Mouse (Mus musculus) small intestine, adult 2 months (tissue): ENCODE results near the gene Cnbp. TPM values are rescaled to one million over a fixed set of nuclear protein-coding genes. Genes with fewer than 3 reads are reported as not detected.

ENCODE experiments used
- H3K27ac ChIP-seq: fragments of 200-500 bp; 2 replicates; pipeline ENCODE4 v1.5.1; 2012; ENCODE audit warnings: low read depth, low read length, control low read depth, inconsistent platforms; ENCODE audit not compliant: insufficient read depth
- H3K27me3 ChIP-seq: fragments of 200-500 bp; 2 replicates; pipeline ENCODE4 v1.6.1; 2012; ENCODE audit warnings: mild to moderate bottlenecking, moderate library complexity, low read length, inconsistent platforms; ENCODE audit not compliant: control insufficient read depth, insufficient read depth
- H3K36me3 ChIP-seq: fragments of 200-500 bp; 2 replicates; pipeline ENCODE4 v1.6.1; 2012; ENCODE audit warnings: mild to moderate bottlenecking, low read length, control low read depth, inconsistent platforms; ENCODE audit not compliant: control insufficient read depth, insufficient read depth
- H3K4me1 ChIP-seq: fragments of 200-500 bp; 2 replicates; pipeline ENCODE4 v1.6.1; 2012; ENCODE audit warnings: low read length, inconsistent platforms, mixed read lengths; ENCODE audit not compliant: control insufficient read depth, insufficient read depth, insufficient read length
- H3K4me3 ChIP-seq: fragments of 200-500 bp; 2 replicates; pipeline ENCODE4 v1.5.1; 2012; ENCODE audit warnings: low read depth, mild to moderate bottlenecking, control low read depth, inconsistent platforms, low read length, moderate library complexity
- CTCF ChIP-seq: fragments of 200-500 bp; IDR thresholded peaks from 2 replicates; pipeline ENCODE4 v1.5.1; 2012; ENCODE audit warnings: low read depth, mild to moderate bottlenecking, control low read depth, inconsistent platforms, low read length, moderate library complexity, mixed read lengths; ENCODE audit not compliant: insufficient replicate concordance, insufficient read length; ENCODE audit errors: extremely low read depth
- POLR2A ChIP-seq: fragments of 200-500 bp; IDR thresholded peaks from 2 replicates; pipeline ENCODE4 v1.6.1; 2012; ENCODE audit warnings: low read depth, mild to moderate bottlenecking, control low read depth, inconsistent platforms, low read length, moderate library complexity
- WGBS: fragments of 180-500 bp; shearing (Covaris S2); methylation state at CpG from one replicate; pipeline ENCODE4 v1.1.7; 2018; 5-methylcytosine and 5-hydroxymethylcytosine counted together
- polyA plus RNA-seq: library from polyadenylated mRNA; depleted of rRNA; stranded (reverse); fragments of >200 nt; gene quantifications from 2 replicates; pipeline ENCODE4 v1.2.3, GENCODE M21; 2012

Cnbp gene
- polyA plus RNA-seq, 1 experiment = 77.3 TPM

DNA sequence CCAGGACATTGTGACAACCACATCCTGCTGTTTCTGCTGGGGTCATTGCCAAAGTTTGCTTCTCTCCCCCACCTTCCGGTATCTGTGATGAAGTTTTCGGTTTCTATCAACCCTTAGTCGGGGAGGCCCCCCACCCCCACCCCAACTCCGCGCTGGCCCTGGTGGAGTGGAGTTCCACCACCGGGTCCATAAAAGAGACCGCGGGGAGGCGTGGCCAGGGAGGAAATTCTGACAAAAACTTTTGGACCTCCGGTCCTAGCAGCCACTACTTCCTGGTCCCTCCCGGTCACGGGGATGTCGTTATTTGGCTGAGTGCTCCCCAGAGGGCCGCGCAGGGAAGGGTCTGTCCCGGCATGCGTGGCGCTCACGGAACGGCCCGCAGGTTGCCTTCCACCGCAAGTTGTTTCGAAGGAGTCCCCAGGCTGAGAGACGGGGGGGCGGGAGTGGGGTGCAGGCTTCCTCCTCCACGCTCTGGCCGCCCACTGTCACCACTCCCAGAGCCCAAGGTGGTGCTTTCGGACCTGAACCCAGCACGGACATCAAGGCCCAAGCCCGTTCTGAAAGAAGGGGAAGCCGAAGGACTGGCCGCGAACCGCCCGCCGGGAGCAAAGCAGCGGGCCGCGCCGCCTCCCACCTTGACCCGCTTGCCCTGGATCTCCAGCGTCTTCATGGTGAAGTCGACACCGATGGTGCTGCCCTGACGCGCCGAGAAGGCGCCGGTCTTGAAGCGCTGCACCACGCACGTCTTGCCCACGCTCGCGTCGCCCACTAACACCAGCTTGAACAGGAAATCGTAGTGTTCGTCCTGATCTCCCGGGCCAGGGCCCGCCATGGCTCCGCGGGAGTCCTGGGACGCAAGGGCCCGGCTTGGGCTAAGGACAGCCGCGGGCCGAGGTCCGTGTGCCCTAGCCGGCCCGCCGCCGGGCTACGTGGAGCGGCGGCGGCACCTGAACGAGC, 39.9 kb downstream of the Cnbp start:
- TF ChIP-seq CTCF (no peak), POLR2A (peak; percentile 26; the same call in 1 of the 2 replicates)
- peaks cover 17% of the 10 kb centered on the region for H3K4me1 ChIP-seq
- no peaks in the 10 kb centered on the region for H3K27me3 ChIP-seq
- H3K27ac ChIP-seq = peak overlapping the region; percentile 91
- peak overlapping the region; percentile 82 for H3K4me3 ChIP-seq
- under 1% methylated on average over 77 of the region's 77 CpGs for WGBS
- H3K36me3 ChIP-seq = no peaks in the 10 kb centered on the region; the same call in 1 of the 2 replicates

DNA sequence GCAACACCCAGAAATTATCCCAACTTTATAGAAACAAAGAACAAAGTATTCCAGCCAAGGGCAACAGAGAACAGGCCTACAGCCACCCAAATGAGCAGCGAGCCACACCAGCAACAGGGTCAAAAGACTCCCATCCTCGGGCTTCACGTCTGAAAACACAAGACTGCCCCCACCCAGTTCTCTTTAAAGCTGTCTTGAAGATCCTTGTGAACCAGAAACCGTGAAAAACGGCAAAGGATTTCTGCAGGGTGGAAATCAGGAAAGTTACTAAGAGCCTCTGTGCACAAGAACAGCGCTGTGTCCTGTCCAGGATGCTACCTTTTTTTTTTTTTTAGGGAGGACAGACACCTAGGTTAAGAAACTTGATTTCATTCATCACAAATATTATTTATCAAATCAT, 40.6 kb downstream of the Cnbp start:
- H3K27ac ChIP-seq = peak overlapping the region; percentile 91
- WGBS = 3% methylated on average over 6 of the region's 6 CpGs
- H3K4me3 ChIP-seq = peak overlapping the region; percentile 82
- TF ChIP-seq POLR2A (no peak), CTCF (no peak)
- H3K36me3 ChIP-seq = peaks cover 2% of the 10 kb centered on the region
- no peaks in the 10 kb centered on the region for H3K27me3 ChIP-seq
- H3K4me1 ChIP-seq = peaks cover 22% of the 10 kb centered on the region

DNA sequence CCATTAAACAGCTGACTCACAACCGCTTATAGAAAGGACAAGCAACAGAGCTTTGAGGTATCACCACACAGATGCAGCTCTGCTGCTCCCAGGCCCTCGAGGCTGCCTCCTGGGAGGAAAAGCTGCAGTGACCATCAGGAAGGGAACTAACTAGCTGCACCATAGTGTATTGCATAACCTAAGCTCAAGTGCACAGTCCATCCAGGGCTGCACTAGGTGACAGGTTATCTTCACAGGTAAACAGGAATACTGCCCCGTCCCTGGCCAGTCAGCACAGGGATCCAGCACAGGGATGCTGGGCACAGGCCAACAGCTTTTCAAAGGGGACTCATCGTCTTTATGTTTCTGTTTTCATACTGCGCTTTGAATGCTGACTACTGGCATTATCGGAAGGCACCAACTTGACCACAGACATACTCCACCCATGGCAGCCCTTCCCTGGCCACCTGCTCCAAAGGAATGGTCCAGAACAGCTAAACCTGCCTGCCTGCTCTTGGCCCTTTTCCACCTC, 41.2 kb downstream of the Cnbp start:
- WGBS = 15% methylated on average over 6 of the region's 6 CpGs
- peak overlapping the region; percentile 82 for H3K4me3 ChIP-seq
- H3K27ac ChIP-seq = peak overlapping the region; percentile 91

DNA sequence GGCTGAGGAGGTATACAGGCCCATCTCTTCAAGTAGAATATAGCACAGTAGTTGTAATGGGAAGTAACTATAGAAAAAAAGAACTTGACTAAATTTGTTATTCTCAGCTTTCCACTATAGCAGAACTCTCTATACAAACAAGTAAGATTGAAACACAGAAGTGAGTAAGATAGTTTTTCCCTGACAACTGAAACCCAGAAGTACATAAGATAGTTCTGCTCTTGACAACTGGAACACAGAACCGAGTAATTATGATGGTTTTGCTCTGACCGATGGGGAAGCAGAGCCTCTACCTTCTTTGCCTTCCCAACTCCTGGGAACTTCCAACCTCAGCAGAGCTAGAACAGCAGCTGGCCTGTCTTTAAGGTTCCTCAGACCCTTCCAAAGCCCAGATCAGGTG, 41.8 kb downstream of the Cnbp start:
- no peaks in the 10 kb centered on the region for H3K27me3 ChIP-seq
- peaks cover 22% of the 10 kb centered on the region for H3K4me1 ChIP-seq
- H3K4me3 ChIP-seq = peak overlapping the region; percentile 82
- H3K36me3 ChIP-seq = peaks cover 10% of the 10 kb centered on the region
- TF ChIP-seq POLR2A (no peak), CTCF (peak; percentile 7; the same call in 1 of the 2 replicates)
- WGBS = 13% methylated on average over 2 of the region's 2 CpGs
- peak overlapping the region; percentile 91 for H3K27ac ChIP-seq

More for the DNA sequence above, 41.2 kb downstream of the Cnbp start:
- TF ChIP-seq POLR2A (no peak), CTCF (peak; percentile 3; the same call in 1 of the 2 replicates)
- Histone ChIP-seq H3K27me3 (no peaks in the 10 kb centered on the region), H3K36me3 (peaks cover 5% of the 10 kb centered on the region), H3K4me1 (peaks cover 22% of the 10 kb centered on the region)

DNA sequence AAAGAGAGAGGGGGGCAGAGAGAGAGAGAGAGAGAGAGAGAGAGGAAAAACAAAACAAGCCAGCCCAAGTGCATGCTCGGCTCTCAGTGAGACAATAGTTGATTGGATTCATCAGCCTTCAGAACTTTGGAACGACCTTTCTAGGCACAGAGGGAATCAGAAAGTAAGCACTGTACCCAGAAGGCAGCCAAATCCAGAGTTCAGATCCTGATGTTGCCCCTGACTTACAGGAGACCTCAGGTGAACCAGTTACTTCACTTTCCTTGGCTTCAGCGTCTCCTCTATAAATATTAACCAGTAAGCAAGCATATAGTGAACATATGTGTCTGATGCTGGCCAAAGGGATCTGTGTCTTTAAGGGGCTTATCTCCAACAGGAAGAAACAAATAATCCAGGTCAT, 42.4 kb downstream of the Cnbp start:
- H3K27me3 ChIP-seq = no peaks in the 10 kb centered on the region
- TF ChIP-seq CTCF = no peak
- H3K4me1 ChIP-seq = peaks cover 22% of the 10 kb centered on the region
- peak overlapping the region; percentile 92 for H3K27ac ChIP-seq
- H3K36me3 ChIP-seq = peaks cover 13% of the 10 kb centered on the region
- H3K4me3 ChIP-seq = peak overlapping the region; percentile 12; the same call in 1 of the 2 replicates
- WGBS = 18% methylated on average over 3 of the region's 3 CpGs

DNA sequence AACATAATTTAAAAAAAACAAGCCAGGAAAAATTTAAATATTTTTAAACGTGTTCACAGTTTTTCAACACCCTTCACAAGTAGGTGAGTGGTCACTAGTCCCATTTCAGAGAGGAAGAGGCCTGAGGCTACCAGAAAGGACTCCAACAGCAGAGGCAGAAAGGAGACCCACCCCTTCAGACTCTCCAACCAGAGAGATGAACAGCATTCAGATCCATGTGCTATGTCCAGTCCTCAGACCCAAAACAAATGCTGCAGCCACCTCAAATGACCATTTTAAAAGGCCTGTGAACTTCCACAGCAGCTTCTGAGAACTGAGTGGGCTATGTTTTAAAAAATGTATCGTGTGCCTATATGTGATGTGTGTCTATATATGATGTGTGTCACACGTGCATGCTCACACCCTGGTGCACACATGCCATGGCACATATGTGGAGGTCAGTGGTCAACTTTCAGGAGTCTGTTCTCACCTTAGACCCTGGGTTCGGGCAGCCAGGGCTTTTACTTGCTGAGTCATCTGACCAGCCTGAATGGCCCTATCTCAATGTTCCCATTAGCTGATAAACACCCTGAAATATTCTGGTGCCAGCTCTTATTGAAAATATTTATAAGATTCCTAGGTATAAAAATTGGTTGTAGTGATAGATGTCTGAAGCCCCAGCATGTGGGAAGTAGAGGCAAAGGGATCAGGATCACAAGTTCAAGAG, 43.0 kb downstream of the Cnbp start:
- TF ChIP-seq POLR2A (no peak), CTCF (no peak)
- peak overlapping the region; percentile 92 for H3K27ac ChIP-seq
- WGBS = 55% methylated on average over 4 of the region's 4 CpGs
- H3K4me3 ChIP-seq = peak overlapping the region; percentile 12; the same call in 1 of the 2 replicates
- peaks cover 13% of the 10 kb centered on the region for H3K36me3 ChIP-seq
- peaks cover 22% of the 10 kb centered on the region for H3K4me1 ChIP-seq
- no peaks in the 10 kb centered on the region for H3K27me3 ChIP-seq

DNA sequence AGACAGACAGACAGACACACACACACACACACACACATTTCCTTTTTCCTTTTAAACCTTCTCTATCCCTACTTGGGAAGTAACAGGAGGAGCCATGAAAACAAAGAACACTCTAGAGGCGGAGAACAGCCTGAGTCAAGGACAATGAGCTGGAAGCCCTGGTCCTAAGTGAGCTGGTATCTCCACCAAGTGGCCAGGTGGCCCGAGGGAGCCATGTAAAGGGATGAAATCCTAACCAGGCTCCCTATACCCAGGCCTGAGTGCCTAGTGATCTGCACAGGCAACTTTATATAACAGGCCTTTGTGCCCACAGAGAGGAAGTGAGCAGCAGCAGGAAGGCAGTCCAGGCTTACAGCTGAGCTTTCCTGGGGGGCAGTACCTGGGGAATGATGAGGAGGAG, 44.0 kb downstream of the Cnbp start:
- H3K27me3 ChIP-seq = no peaks in the 10 kb centered on the region
- WGBS = 18% methylated on average over 2 of the region's 2 CpGs
- H3K27ac ChIP-seq = peak overlapping the region; percentile 8; the same call in 1 of the 2 replicates
- peaks cover 17% of the 10 kb centered on the region; the same call in 1 of the 2 replicates for H3K4me1 ChIP-seq
- H3K36me3 ChIP-seq = peaks cover 13% of the 10 kb centered on the region
- H3K4me3 ChIP-seq = no peak overlapping the region
- TF ChIP-seq POLR2A (no peak), CTCF (no peak)
